Mouse (Mus musculus) heart, embryonic 10.5 days (tissue): ENCODE measurements around the gene Gm45785. TPM values are rescaled to one million over a fixed set of nuclear protein-coding genes. Genes with fewer than 3 reads are reported as not detected.

Experiments used
- DNase-seq: peaks from one replicate; pipeline ENCODE4 v3.0.0-alpha.2; 2017; ENCODE audit warnings: low spot score
- H3K27ac ChIP-seq: fragments of 300-500 bp; sonication (generic); 2 replicates; pipeline ENCODE4 v1.5.1; 2016; ENCODE audit warnings: mild to moderate bottlenecking
- H3K27me3 ChIP-seq: fragments of 300-500 bp; sonication (generic); 2 replicates; pipeline ENCODE4 v1.6.1; 2016; ENCODE audit warnings: mild to moderate bottlenecking; ENCODE audit not compliant: poor library complexity, insufficient read depth, severe bottlenecking
- H3K36me3 ChIP-seq: fragments of 300-500 bp; sonication (generic); 2 replicates; pipeline ENCODE4 v1.6.1; 2016; ENCODE audit warnings: mild to moderate bottlenecking, moderate library complexity
- H3K4me1 ChIP-seq: fragments of 300-500 bp; sonication (generic); 2 replicates; pipeline ENCODE4 v1.6.1; 2016; ENCODE audit warnings: mild to moderate bottlenecking
- H3K4me3 ChIP-seq: fragments of 300-500 bp; sonication (generic); 2 replicates; pipeline ENCODE4 v1.5.1; 2016; ENCODE audit warnings: mild to moderate bottlenecking, moderate library complexity
- H3K9me3 ChIP-seq: fragments of 300-500 bp; sonication (generic); 2 replicates; pipeline ENCODE4 v1.6.1; 2016; ENCODE audit warnings: mild to moderate bottlenecking, moderate library complexity
- WGBS: fragments of 180-500 bp; shearing (Covaris S2); methylation state at CpG from one replicate; pipeline ENCODE4 v1.1.7; 2016; 5-methylcytosine and 5-hydroxymethylcytosine counted together
- polyA plus RNA-seq: library from polyadenylated mRNA; unstranded; fragments of >200 nt; fragmentation: Nextera tagmentation; extraction: Ambion mirVana; gene quantifications from 2 replicates; pipeline ENCODE4 v1.2.1, GENCODE M21; 2016

Gm45785 gene
- polyA plus RNA-seq, 1 experiment from 2014 or later, result not detected

DNA sequence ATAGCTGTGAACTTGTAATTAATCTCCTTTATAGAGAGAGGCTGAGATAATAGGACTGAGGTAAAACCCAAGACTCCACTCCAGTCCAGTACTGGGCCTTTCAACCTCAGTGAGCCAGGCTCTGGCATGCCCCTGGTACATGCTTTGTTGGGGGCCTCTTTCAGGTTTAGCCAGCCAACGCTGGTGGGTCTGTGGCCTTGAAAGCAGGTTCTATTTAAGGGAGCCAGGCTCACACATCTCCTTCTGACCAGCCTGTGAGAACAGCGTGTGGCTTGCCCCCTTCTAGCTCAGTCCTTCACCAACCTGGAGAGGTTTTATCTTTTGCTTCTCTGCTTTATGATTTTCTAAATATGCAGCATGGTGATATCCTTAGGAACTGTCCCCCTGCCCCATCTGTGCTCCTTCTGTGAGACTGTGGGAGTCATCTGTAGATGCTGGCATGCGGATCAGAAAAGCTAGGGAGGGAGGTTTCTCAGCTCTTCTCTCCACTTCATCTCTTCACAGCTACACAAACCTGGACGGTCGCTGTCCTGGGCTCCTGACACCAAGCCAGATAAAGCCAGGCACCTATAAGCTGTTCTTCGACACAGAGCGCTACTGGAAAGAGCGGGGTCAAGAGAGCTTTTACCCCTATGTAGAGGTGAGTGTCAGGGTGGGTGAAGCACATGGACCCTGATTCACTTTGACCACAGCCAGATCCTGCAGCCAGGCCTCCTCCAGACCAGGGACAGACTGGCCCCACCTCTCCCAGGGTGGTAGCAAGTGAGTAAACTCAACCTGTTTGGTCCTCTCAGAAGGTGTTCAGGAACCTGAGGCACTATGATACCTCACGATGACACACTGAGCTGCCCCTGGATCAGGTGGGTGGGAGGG is 19.7 kb downstream of the Gm45785 start:
- no peak overlapping the region for H3K4me3 ChIP-seq
- no peak for DNase-seq
- no peaks in the 10 kb centered on the region for H3K36me3 ChIP-seq
- no peaks in the 10 kb centered on the region for H3K9me3 ChIP-seq
- WGBS, result 75% methylated on average over 9 of the region's 9 CpGs
- no peak overlapping the region for H3K27ac ChIP-seq
- H3K4me1 ChIP-seq, result peaks cover 8% of the 10 kb centered on the region
- peaks cover 63% of the 10 kb centered on the region for H3K27me3 ChIP-seq

DNA sequence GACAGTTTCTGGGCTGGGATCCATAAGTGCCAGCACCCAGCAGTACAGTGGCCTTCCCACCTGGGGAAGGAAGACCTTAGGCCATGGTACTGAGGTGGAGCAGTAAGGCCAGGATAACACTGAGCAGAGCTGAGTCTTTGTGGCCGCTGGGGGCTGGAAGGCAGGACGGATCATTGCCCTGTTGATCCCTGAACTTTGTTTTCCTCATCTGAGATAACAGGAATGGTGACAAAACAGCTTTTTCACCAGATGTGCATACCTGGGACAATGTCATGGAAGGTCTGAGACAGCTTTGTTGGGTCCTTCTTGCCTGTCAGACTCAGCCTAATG is 20.4 kb downstream of the Gm45785 start:
- Histone ChIP-seq H3K27ac (no peak overlapping the region), H3K36me3 (no peaks in the 10 kb centered on the region), H3K27me3 (peaks cover 57% of the 10 kb centered on the region), H3K4me3 (no peak overlapping the region), H3K4me1 (peaks cover 8% of the 10 kb centered on the region), H3K9me3 (no peaks in the 10 kb centered on the region)
- WGBS, result 63% methylated on average over 2 of the region's 2 CpGs
- no peak for DNase-seq

DNA sequence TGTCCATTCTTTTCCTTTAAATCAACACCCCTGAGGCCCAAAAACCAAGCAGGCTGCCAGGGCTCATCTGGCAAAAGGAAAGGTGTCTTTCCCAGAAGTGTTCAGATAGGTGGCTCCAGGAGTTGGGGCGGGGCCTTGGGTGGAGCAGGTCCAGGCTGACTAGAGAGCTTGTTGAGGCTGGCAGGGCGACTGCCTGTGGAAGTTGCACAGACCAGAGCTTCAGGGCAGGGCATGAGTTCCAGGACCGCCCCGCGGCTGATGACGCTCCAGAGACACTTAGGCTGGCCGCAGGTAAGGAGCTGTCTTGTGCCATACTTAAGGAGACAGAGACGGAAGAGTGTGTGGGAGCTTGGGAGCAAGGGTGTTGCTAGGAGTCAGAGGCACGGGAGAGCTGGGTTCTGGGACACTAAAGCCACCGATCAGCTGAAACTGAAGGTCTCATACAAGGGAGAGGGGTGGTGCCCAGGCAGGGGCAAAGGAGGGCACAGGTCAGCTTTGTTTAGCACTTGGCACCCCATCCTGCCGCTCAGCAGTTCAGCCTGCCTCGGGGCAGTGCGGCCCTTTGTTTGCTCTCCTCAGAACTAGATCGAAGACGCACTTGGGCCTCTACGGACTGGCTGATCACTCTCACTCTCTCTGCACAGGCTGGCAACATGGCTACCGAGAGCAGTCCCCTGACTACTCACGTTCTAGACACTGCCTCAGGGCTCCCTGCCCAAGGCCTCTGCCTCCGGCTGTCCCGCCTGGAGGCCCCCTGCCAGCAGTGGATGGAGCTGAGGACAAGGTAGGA is 21.0 kb downstream of the Gm45785 start, which contains the start of gene Urah:
Gene Urah (plus strand): TSS at position 51 of the 790 bp plus-strand sequence.
- WGBS, result 40% methylated on average over 20 of the region's 20 CpGs
- DNase-seq, result no peak
- no peak within 1 kb of the TSS for H3K27ac ChIP-seq
- no peaks in the 10 kb centered on the region for H3K9me3 ChIP-seq
- no peak within 1 kb of the TSS for H3K4me3 ChIP-seq
- peaks cover 55% of the 10 kb centered on the region for H3K27me3 ChIP-seq
- H3K4me1 ChIP-seq, result peaks cover 8% of the 10 kb centered on the region
- no peaks in the 10 kb centered on the region for H3K36me3 ChIP-seq

DNA sequence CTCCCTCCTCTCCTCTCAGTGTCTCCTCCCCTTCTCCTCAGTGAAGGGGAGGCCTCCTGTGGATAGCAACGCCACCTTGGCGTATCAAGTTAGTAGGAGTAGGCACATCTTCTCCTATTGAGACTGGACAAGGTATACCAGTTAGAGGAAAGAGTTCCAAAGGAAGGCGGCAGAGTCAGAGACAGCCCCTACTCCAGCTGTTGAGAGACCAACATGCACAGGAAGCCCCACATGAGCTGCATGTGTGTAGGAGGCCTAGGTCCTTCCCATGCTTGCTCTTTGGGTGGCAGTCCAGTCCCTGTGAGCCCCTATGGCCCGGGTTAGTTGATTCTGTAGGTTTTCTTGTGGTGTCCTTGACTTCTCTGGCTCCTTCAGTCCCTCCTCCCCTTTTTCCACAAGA is 22.8 kb downstream of the Gm45785 start:
- no peak for DNase-seq
- peaks cover 8% of the 10 kb centered on the region for H3K4me1 ChIP-seq
- WGBS, result 82% methylated on average over 4 of the region's 4 CpGs
- peaks cover 46% of the 10 kb centered on the region for H3K27me3 ChIP-seq
- no peaks in the 10 kb centered on the region for H3K36me3 ChIP-seq
- H3K9me3 ChIP-seq, result no peaks in the 10 kb centered on the region
- no peak overlapping the region for H3K4me3 ChIP-seq
- H3K27ac ChIP-seq, result no peak overlapping the region

DNA sequence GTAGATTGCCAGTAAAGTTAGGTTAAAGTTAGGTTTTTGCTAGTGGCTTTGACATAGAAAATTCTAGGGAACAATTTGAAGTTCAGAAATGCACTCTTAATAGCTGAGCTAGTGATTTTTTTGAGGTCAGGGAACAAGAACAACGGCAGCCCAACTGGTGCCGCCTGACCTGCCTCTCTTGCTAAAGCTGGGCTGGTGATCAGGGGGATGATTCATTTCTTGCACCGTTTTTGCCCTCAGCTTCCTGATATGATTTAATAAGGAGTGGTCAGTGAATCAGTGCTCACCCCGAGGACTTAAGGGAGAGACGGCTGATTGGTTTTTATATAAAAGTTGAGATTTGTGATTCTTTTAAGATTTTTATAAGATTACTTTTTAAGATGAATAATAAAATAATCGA is 24.7 kb downstream of the Gm45785 start:
- H3K9me3 ChIP-seq, result no peaks in the 10 kb centered on the region
- H3K36me3 ChIP-seq, result no peaks in the 10 kb centered on the region
- no peak overlapping the region for H3K27ac ChIP-seq
- 70% methylated on average over 6 of the region's 6 CpGs for WGBS
- no peak overlapping the region for H3K4me3 ChIP-seq
- peaks cover 40% of the 10 kb centered on the region for H3K27me3 ChIP-seq
- peaks cover 8% of the 10 kb centered on the region for H3K4me1 ChIP-seq
- DNase-seq, result no peak

DNA sequence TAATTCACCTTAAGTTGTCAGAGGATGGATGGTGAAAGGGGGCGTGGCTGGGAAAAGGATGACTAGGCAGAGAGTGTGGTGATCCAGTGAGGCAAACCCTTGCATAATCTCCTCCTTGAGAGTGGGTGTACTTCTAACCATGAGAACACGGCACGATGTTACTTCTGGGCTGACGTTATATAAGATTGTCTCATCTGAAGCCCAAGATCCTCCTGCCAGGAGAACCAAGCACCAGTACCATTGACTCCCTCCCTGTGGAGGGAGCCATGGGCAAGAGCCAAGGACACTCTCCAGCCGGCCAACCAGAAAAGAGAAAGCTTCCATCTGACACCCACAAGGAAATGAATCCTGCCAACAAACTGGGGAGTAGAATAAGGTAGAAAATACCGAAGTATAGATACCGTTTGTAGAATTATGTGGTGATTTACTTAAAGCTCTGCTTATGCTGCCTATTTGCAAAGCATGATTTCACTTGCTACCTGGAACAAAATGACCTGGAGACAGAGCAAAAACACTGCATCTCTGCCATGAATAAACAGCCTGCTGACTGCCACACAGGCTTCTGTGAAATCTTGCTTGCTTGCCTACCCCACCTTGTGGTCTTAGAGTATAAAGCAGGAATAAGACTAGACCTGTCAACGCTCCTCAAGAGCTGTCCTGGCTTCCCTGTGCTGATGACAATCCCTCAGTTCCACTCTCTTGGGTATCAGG is 27.8 kb downstream of the Gm45785 start:
- Histone ChIP-seq H3K9me3 (no peaks in the 10 kb centered on the region), H3K4me3 (no peak overlapping the region), H3K4me1 (no peaks in the 10 kb centered on the region), H3K36me3 (no peaks in the 10 kb centered on the region), H3K27ac (no peak overlapping the region), H3K27me3 (peaks cover 16% of the 10 kb centered on the region)
- 35% methylated on average over 8 of the region's 8 CpGs for WGBS
- no peak for DNase-seq

DNA sequence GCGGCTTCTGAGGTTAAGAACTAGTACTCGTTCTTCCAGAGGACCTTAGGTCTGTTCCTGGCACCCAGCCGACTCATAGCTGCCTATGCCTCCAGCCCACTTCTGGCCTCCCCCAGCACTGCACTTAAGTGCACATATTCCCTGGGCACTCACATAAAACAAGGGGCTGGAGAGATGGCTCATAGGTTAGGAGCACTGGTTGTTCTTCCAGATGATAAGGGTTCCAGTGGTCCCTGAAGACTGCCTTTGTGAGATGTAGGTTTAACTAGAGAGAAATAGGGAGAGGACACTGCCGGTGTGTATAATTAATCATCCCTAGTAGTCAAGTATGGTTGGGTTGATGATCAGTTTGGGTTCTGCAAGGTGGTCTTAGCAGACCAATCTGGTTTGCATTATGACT is 33.4 kb downstream of the Gm45785 start:
- no peaks in the 10 kb centered on the region for H3K36me3 ChIP-seq
- peaks cover 8% of the 10 kb centered on the region; the same call in 1 of the 2 replicates for H3K4me1 ChIP-seq
- no peak overlapping the region for H3K27ac ChIP-seq
- WGBS, result 91% methylated on average over 4 of the region's 4 CpGs
- no peak for DNase-seq
- no peaks in the 10 kb centered on the region for H3K9me3 ChIP-seq
- peaks cover 10% of the 10 kb centered on the region for H3K27me3 ChIP-seq
- H3K4me3 ChIP-seq, result no peak overlapping the region

DNA sequence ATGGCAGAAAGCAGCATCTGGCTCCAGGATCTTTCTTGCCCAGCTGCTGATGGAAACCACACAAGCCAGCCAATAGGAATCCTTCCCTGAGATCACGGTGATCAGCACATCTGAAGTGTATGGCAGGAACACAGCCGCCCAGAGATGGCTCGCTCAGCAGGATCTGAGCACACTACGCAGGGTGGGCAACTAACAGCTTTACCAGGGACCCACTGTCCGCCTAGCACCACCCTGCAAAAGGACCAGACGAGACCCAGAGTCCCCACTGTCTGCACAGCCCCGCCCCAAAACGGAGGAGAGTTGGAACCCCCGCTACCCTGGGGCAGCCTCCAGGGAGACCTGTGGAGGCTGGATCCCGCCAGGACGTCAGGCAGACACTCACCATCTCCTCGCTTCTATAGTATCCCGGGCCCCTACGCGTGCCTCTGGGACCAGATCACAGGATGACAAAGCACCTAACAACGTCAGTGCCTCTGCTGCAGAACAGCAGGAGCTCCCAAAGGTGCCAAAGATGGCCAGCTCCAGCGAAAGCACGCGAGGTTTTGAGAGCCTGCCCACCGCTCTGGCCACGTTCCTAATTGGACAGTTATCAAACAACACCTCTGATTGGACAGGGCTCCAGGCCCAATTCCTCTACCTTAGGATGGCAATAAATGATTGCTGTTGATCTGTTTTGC is 34.3 kb downstream of the Gm45785 start, which contains the start of gene Zfp941:
Gene Zfp941 (minus strand): TSS at position 526 of the 677 bp plus-strand sequence.
- Histone ChIP-seq H3K9me3 (no peaks in the 10 kb centered on the region), H3K36me3 (no peaks in the 10 kb centered on the region), H3K4me3 (peak within 1 kb of the TSS; percentile 62), H3K4me1 (peaks cover 8% of the 10 kb centered on the region; the same call in 1 of the 2 replicates), H3K27ac (peak within 1 kb of the TSS; percentile 56; the same call in 1 of the 2 replicates), H3K27me3 (peaks cover 7% of the 10 kb centered on the region)
- no peak for DNase-seq
- WGBS, result under 1% methylated on average over 21 of the region's 21 CpGs

DNA sequence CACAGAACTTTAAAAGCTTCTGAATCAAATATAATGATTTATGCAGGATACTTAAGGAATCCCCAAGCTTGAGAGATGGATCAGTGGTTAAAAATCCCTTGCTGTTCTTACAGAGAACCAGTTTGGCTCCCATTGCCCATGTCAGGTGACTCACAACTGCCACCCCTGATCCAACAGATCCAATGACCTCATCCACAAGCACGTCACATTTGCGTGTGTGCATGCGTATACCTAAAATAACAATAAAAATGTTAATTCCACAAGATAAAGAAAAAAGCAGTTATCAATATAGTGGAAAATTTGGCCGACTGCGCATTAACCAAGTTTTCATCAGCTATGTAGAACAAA is 34.9 kb downstream of the Gm45785 start:
- Histone ChIP-seq H3K27ac (no peak overlapping the region), H3K4me1 (peaks cover 8% of the 10 kb centered on the region; the same call in 1 of the 2 replicates), H3K4me3 (peak overlapping the region; percentile 62), H3K27me3 (peaks cover 3% of the 10 kb centered on the region; the same call in 1 of the 2 replicates), H3K9me3 (no peaks in the 10 kb centered on the region), H3K36me3 (no peaks in the 10 kb centered on the region)
- DNase-seq, result no peak
- WGBS, result 53% methylated on average over 5 of the region's 5 CpGs

DNA sequence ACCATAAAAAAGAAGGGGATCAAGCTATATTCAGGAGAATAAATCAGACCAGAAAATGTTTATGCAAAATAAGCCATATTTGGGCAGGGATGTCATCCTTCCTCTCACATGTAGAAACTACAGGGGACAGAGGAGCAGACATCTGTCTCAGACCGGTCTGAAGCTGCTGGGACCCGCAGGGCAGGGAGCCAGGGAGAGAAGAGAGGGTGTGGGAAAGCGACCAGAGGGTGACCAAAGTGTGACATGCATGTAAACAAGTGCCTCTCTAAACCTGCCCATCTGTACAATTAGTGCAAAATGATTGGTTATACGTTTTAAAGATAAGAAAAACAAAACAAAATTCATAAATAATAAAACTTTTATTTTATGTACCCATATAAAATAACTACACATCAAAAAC is 36.0 kb downstream of the Gm45785 start:
- peaks cover 8% of the 10 kb centered on the region; the same call in 1 of the 2 replicates for H3K4me1 ChIP-seq
- WGBS, result 74% methylated on average over 4 of the region's 4 CpGs
- no peak overlapping the region for H3K27ac ChIP-seq
- H3K9me3 ChIP-seq, result no peaks in the 10 kb centered on the region
- no peaks in the 10 kb centered on the region for H3K36me3 ChIP-seq
- H3K4me3 ChIP-seq, result no peak overlapping the region
- DNase-seq, result no peak
- peaks cover 3% of the 10 kb centered on the region; the same call in 1 of the 2 replicates for H3K27me3 ChIP-seq

DNA sequence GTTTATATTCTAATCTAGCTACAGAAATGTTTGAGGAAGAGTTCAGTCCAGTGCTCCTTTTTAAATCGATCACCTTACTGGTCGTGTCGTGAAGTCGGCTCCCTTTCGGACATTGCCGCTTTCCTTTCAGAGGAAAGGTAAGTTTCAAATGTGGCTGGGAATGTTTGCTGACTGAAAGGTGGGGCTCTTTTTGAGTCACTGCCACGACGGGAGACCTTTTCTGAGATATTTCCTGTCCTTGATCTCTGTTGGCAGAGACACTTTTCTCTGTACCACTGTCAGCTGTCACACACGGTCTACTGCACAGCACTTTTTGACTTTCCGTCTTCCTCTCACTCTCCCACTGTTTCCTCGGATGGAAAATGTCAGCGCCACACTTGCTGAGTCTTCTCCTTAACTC is 43.3 kb downstream of the Gm45785 start:
- no peaks in the 10 kb centered on the region for H3K9me3 ChIP-seq
- 86% methylated on average over 12 of the region's 12 CpGs for WGBS
- H3K27ac ChIP-seq, result no peak overlapping the region
- H3K4me1 ChIP-seq, result no peaks in the 10 kb centered on the region
- DNase-seq, result no peak
- no peak overlapping the region for H3K4me3 ChIP-seq
- H3K36me3 ChIP-seq, result peaks cover 7% of the 10 kb centered on the region
- H3K27me3 ChIP-seq, result no peaks in the 10 kb centered on the region

DNA sequence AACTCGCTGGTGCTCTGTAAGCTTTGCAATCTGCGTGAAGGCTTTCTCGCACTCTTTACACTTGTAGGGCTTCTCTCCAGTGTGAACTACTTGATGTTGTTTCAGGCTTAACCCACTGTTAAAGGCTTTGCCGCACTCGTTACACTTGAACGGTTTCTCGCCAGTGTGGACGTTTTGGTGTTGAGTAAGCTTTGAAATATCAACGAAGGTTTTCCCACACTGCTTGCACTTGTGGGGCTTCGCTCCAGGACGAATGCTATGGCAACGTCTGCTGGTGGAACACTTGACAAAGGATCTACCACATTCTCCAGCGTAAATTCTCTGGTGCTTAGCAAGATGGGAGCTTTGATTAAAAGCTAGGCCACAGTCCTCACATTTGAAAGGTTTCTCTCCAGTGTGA is 44.4 kb downstream of the Gm45785 start:
- no peaks in the 10 kb centered on the region for H3K27me3 ChIP-seq
- no peak overlapping the region for H3K27ac ChIP-seq
- peaks cover 7% of the 10 kb centered on the region for H3K36me3 ChIP-seq
- DNase-seq, result no peak
- H3K9me3 ChIP-seq, result no peaks in the 10 kb centered on the region
- 81% methylated on average over 13 of the region's 13 CpGs for WGBS
- no peak overlapping the region for H3K4me3 ChIP-seq
- no peaks in the 10 kb centered on the region for H3K4me1 ChIP-seq
